Mouse (Mus musculus): ENCODE results near the gene Mmel1. TPM values are rescaled to one million over a fixed set of nuclear protein-coding genes. Genes with fewer than 3 reads are reported as not detected.

The Mmel1 gene
- polyA plus RNA-seq, 1 experiment: 0.52 TPM

DNA sequence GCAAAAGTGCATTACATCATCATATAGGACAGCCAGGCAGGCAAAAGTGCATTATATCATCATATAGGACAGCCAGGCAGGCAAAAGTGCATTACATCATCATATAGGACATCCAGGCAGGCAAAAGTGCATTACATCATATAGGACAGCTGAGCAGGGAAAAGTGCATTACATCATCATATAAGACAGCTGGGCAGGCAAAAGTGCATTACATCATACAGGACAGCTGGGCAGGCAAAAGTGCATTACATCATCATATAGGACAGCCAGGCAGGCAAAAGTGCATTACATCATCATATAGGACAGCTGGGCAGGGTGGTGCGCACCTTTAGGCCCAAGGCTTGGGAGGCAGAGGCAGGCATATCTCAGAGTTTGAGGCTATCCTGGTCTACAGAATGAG lies 16.7 kb upstream of the Mmel1 start:
- no peak overlapping the region for H3K4me2 ChIP-seq (ENCODE audit: low read depth)
- H3K79me2 ChIP-seq (ENCODE audit: control insufficient read depth, insufficient read depth): no peaks in the 10 kb centered on the region
- H3K36me3 ChIP-seq (ENCODE audit: control insufficient read depth, insufficient read depth): no peaks in the 10 kb centered on the region
- no peak for TF ChIP-seq SRF (IDR thresholded peaks at IDR 0.05; ENCODE audit: control insufficient read depth, insufficient read length, low read depth)
- TF ChIP-seq MYOG (IDR thresholded peaks at IDR 0.05; ENCODE audit: control insufficient read depth in 1 of 3, insufficient read depth in 1 of 3, insufficient read length in 2 of 3, low read depth in 2 of 3): no peak
- no peak overlapping the region for H3K4me3 ChIP-seq
- H3K27me3 ChIP-seq (ENCODE audit: control insufficient read depth, insufficient read depth, insufficient read length): peaks cover 7% of the 10 kb centered on the region
- H3ac ChIP-seq (ENCODE audit: control insufficient read depth, insufficient read length): no peak overlapping the region

DNA sequence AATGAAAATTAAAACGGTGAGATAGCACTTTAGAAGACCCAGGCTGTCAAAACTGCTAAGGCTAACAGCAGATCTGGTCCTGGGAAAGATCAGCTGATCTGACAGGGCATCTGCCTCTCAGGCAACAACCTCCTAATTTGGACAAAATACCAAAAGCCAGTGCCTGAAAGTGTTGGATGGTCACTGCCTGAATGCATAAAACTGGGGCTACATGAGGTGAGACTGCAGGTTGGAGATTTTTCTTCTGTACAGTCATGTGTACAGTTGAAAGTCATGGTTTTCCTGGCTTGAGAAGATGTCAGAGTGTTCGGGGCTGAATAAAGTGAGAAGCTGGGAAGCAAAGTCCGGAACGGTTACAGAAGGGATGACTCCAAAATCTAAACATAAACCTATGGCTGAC lies 15.5 kb upstream of the Mmel1 start:
- H3K36me3 ChIP-seq (ENCODE audit: control insufficient read depth, insufficient read depth): no peaks in the 10 kb centered on the region
- H3K4me2 ChIP-seq (ENCODE audit: low read depth): no peak overlapping the region
- no peaks in the 10 kb centered on the region for H3K79me2 ChIP-seq (ENCODE audit: control insufficient read depth, insufficient read depth)
- TF ChIP-seq MYOG (IDR thresholded peaks at IDR 0.05; ENCODE audit: control insufficient read depth in 1 of 3, insufficient read depth in 1 of 3, insufficient read length in 2 of 3, low read depth in 2 of 3) (no peak), CEBPB (IDR thresholded peaks at IDR 0.05; ENCODE audit: insufficient read depth, poor library complexity, severe bottlenecking) (no peak), TCF3 (IDR thresholded peaks at IDR 0.05; ENCODE audit: insufficient read length, low read depth) (no peak), E2F4 (IDR thresholded peaks at IDR 0.05; ENCODE audit: insufficient read depth) (no peak), POLR2AphosphoS2 (IDR thresholded peaks at IDR 0.05; ENCODE audit: insufficient read length, low read depth) (no peak), POLR2A (IDR thresholded peaks at IDR 0.05; ENCODE audit: insufficient read length, low read depth) (no peak), TCF12 (IDR thresholded peaks at IDR 0.05; ENCODE audit: insufficient read depth, poor library complexity, severe bottlenecking) (no peak), REST (IDR thresholded peaks at IDR 0.05; ENCODE audit: insufficient read depth, insufficient read length) (no peak), USF1 (IDR thresholded peaks at IDR 0.05; ENCODE audit: low read depth) (no peak)
- H3K4me3 ChIP-seq: no peak overlapping the region
- no peak overlapping the region for H3ac ChIP-seq (ENCODE audit: control insufficient read depth, insufficient read length)
- peaks cover 7% of the 10 kb centered on the region for H3K27me3 ChIP-seq (ENCODE audit: control insufficient read depth, insufficient read depth, insufficient read length)

DNA sequence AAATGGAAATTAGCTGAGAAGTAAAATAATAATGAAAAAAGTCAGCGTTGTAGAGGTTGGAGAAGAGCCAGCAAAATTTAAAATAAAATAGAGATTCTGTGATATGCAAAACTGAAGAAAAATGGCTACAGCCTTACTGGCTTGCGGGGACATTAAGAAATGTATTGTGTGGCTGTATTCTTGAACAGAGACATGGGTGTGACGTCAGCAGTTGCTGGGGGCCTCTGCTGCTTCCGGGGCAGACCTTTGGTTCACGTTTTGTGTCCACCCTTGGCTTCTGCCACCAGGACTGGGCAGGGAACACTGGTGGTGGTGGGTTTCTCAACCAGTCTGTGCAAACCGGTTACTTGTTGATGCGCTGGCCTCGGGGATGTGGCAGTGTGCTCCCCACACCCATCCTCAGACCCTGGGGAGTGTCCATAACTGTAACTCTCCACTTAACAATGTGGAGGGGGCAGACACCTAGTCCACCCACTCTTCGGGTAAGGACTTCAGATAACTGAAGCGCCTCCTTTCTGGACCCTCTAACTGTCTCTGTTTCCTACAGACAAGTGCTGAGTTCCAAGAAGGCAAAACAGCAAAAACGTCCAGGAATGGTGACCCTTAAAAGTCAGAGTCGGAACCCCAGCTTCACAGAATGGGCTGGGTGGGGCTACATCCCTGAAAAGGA lies 14.6 kb upstream of the Mmel1 start:
- Histone ChIP-seq H3K27me3 (ENCODE audit: control insufficient read depth, insufficient read depth, insufficient read length) (peaks cover 11% of the 10 kb centered on the region), H3K4me3 (no peak overlapping the region), H3ac (ENCODE audit: control insufficient read depth, insufficient read length) (no peak overlapping the region), H3K4me2 (ENCODE audit: low read depth) (no peak overlapping the region), H3K36me3 (ENCODE audit: control insufficient read depth, insufficient read depth) (no peaks in the 10 kb centered on the region), H3K79me2 (ENCODE audit: control insufficient read depth, insufficient read depth) (no peaks in the 10 kb centered on the region)
- TF ChIP-seq E2F4 (IDR thresholded peaks at IDR 0.05; ENCODE audit: insufficient read depth) (no peak), POLR2A (IDR thresholded peaks at IDR 0.05; ENCODE audit: insufficient read length, low read depth) (no peak)

DNA sequence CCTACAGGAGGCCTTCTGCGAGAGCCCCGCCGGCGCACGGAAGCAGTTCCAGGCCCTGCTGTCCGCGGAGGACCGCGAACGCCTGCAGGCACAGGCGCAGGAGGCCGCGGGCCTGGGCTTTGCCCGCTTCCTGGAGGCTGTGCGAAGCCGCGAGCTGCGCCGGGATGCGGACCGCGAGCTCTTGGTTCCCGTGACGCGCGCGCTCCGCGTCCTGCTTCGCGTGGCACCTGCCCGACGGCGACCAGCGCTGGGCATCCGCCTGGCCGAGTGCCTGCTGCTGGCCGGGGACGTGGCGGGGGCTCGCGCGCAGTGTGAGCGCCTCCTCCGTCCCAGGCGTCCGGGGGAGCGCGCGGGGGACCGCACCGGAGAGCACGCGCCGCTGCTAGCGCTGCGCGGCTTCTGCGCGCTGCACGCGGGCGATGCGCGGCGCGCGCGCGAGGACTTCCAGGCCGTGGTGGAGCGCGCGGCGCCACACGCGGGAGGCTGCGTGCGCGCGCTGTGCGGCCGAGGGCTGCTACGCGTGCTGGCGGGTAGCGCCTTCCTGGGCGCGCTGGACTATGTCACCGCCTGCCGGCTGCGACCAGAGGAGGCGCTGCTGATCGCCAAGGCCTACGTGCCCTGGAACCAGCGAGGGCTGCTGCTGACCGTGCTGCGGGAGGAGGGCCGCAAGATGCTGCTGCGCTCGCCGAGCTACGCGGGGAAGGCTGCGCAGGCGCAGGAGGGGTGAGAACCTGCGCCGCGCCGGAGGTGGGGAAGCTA lies 13.5 kb upstream of the Mmel1 start:
- H3K79me2 ChIP-seq (ENCODE audit: control insufficient read depth, insufficient read depth): no peaks in the 10 kb centered on the region
- no peak overlapping the region for H3K4me2 ChIP-seq (ENCODE audit: low read depth)
- H3K27me3 ChIP-seq (ENCODE audit: control insufficient read depth, insufficient read depth, insufficient read length): peaks cover 18% of the 10 kb centered on the region
- TF ChIP-seq POLR2AphosphoS2 (IDR thresholded peaks at IDR 0.05; ENCODE audit: insufficient read length, low read depth): no peak
- no peak for TF ChIP-seq MAX (IDR thresholded peaks at IDR 0.05; ENCODE audit: low read depth)
- no peak for TF ChIP-seq MYOG (IDR thresholded peaks at IDR 0.05; ENCODE audit: control insufficient read depth in 1 of 3, insufficient read depth in 1 of 3, insufficient read length in 2 of 3, low read depth in 2 of 3)
- TF ChIP-seq MYOD1 (IDR thresholded peaks at IDR 0.05; ENCODE audit: control insufficient read depth in 1 of 3, insufficient read length in 2 of 3, low read depth in 2 of 3): no peak
- no peak for TF ChIP-seq TCF12 (IDR thresholded peaks at IDR 0.05; ENCODE audit: insufficient read depth, poor library complexity, severe bottlenecking)
- no peak for TF ChIP-seq USF1 (IDR thresholded peaks at IDR 0.05; ENCODE audit: low read depth)
- TF ChIP-seq REST (IDR thresholded peaks at IDR 0.05; ENCODE audit: insufficient read depth, insufficient read length): no peak
- TF ChIP-seq TCF3 (IDR thresholded peaks at IDR 0.05; ENCODE audit: insufficient read length, low read depth): no peak
- TF ChIP-seq POLR2A (IDR thresholded peaks at IDR 0.05; ENCODE audit: insufficient read length, low read depth): no peak
- no peak for TF ChIP-seq SRF (IDR thresholded peaks at IDR 0.05; ENCODE audit: control insufficient read depth, insufficient read length, low read depth)
- no peak for TF ChIP-seq E2F4 (IDR thresholded peaks at IDR 0.05; ENCODE audit: insufficient read depth)
- TF ChIP-seq CEBPB (IDR thresholded peaks at IDR 0.05; ENCODE audit: insufficient read depth, poor library complexity, severe bottlenecking): no peak
- H3K36me3 ChIP-seq (ENCODE audit: control insufficient read depth, insufficient read depth): no peaks in the 10 kb centered on the region
- no peak overlapping the region for H3ac ChIP-seq (ENCODE audit: control insufficient read depth, insufficient read length)
- H3K4me3 ChIP-seq: no peak overlapping the region

DNA sequence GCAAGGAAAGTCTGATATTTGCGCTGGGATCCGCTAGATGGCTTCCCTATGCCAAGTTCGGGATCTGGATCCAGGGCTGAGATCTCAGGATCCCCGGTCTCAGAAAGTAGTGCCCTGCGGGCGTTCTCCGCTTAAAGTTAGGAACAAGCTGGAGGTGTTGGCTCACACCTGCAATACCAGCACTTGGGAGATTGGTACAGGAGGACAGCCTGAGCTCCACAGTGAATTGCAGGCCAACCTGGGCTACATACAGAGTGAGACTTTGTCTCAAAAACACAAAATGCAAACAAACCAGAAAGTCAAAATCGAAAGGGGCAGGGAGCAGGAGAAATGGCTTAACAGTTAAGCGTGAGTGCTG lies 12.9 kb upstream of the Mmel1 start:
- H3K79me2 ChIP-seq (ENCODE audit: control insufficient read depth, insufficient read depth): no peaks in the 10 kb centered on the region
- peaks cover 24% of the 10 kb centered on the region for H3K27me3 ChIP-seq (ENCODE audit: control insufficient read depth, insufficient read depth, insufficient read length)
- TF ChIP-seq TCF12 (IDR thresholded peaks at IDR 0.05; ENCODE audit: insufficient read depth, poor library complexity, severe bottlenecking) (no peak), MYOG (IDR thresholded peaks at IDR 0.05; ENCODE audit: control insufficient read depth in 1 of 3, insufficient read depth in 1 of 3, insufficient read length in 2 of 3, low read depth in 2 of 3) (no peak), E2F4 (IDR thresholded peaks at IDR 0.05; ENCODE audit: insufficient read depth) (no peak), POLR2AphosphoS2 (IDR thresholded peaks at IDR 0.05; ENCODE audit: insufficient read length, low read depth) (no peak), TCF3 (IDR thresholded peaks at IDR 0.05; ENCODE audit: insufficient read length, low read depth) (no peak), MAX (IDR thresholded peaks at IDR 0.05; ENCODE audit: low read depth) (no peak), USF1 (IDR thresholded peaks at IDR 0.05; ENCODE audit: low read depth) (no peak), SRF (IDR thresholded peaks at IDR 0.05; ENCODE audit: control insufficient read depth, insufficient read length, low read depth) (no peak)
- H3K4me2 ChIP-seq (ENCODE audit: low read depth): no peak overlapping the region
- no peak overlapping the region for H3ac ChIP-seq (ENCODE audit: control insufficient read depth, insufficient read length)
- H3K36me3 ChIP-seq (ENCODE audit: control insufficient read depth, insufficient read depth): no peaks in the 10 kb centered on the region
- no peak overlapping the region for H3K4me3 ChIP-seq
